Mouse (Mus musculus) C2C12 (cell line): Measurements from ENCODE around the gene Cdc25a.

Experiments used
- CEBPB ChIP-seq: IDR thresholded peaks from one replicate; pipeline ENCODE4 v1.6.1; 2011; ENCODE audit warnings: low read depth, mild to moderate bottlenecking, control low read depth, moderate library complexity
- CTCF ChIP-seq: IDR thresholded peaks from one replicate; pipeline ENCODE4 v1.5.1; 2011; ENCODE audit not compliant: control insufficient read depth, insufficient read depth, insufficient read length
- MAX ChIP-seq: IDR thresholded peaks from one replicate; pipeline ENCODE4 v1.6.1; 2011; ENCODE audit warnings: mild to moderate bottlenecking, control low read depth
- MYOD1 ChIP-seq: IDR thresholded peaks from one replicate; pipeline ENCODE4 v1.6.1; 2011; ENCODE audit warnings: low read depth; ENCODE audit not compliant: control insufficient read depth, insufficient read length
- MYOG ChIP-seq: IDR thresholded peaks from one replicate; pipeline ENCODE4 v1.6.1; 2011; ENCODE audit not compliant: control insufficient read depth, insufficient read length; ENCODE audit errors: extremely low read depth

DNA sequence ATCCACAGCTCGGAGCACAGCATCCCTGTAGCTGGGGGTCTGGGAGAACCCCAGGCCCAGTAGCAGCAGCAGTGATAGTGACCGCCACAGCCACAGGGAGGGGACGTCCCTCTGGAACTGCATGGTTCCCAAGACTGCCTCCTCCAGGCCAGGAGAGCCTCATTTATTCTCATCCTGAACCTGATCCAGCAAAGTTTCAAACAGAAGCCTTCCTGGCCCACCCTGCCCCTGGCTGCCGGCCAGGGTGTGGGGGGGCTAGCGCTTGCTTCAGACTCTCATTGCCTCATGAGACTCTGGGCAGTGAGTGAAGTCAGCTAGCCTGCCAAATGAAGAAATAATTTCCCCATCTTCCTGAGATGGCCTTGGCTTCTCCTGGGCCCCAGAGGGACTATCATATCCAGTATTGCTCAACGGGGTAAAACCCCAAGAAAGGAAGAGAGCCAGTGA, 26.0 kb upstream of the Cdc25a start, which contains the start of gene Camp:
- no peak for TF ChIP-seq CTCF
- no peak for TF ChIP-seq MAX
- TF ChIP-seq MYOD1: no peak
- TF ChIP-seq CEBPB: peak; percentile 59
- TF ChIP-seq MYOG: no peak
